Mouse (Mus musculus): ENCODE results near the gene Shld2.

DNA sequence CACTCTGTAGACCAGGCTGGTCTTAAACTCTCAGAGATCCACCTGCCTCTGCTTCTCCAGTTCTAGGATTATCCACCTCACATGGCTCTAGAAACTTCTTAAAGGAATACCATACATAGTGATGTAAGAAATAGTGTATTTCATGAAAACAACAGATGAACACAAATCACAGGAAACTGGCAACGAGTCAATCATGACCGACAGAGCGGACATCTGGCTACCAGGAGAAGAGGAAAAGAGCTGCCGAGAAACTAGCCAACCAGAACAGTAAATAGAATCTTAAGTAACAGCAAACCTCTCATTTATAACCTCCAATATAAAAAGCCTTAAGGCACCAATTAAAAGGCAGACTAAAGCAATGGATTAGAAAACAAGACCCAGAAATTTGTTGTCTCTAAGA is 30.6 kb downstream of the Shld2 start:
- TF ChIP-seq E2F4 (IDR thresholded peaks at IDR 0.05; ENCODE audit: insufficient read depth), result no peak
- TF ChIP-seq TCF12 (IDR thresholded peaks at IDR 0.05; ENCODE audit: insufficient read depth, poor library complexity, severe bottlenecking), result no peak
- TF ChIP-seq SRF (IDR thresholded peaks at IDR 0.05; ENCODE audit: control insufficient read depth, insufficient read length, low read depth), result no peak
